Mouse (Mus musculus): Measurements from ENCODE around the gene Ing5. TPM values are rescaled to one million over a fixed set of nuclear protein-coding genes. Genes with fewer than 3 reads are reported as not detected.
A peak's percentile ranks its signal among the peaks of the same experiment; 100 is the strongest.
"Not testable (repeated sequence)": the region's sequence is repeated elsewhere in the genome, so short reads cannot be mapped to it uniquely, and the experiment has no call there.

Gene Ing5
- polyA plus RNA-seq (2014; fragmentation: Nextera tagmentation; extraction: Ambion mirVana) = 18.1 and 20.6 TPM in 2 replicates

GRCm38 (mm10) chr1:93803556-93804507 lies at the start of gene Ing5:
Ing5 (plus strand) TSS chr1:93803965.
- Histone ChIP-seq H3K4me3 (ENCODE audit: low read depth, low read length) (peak within 1 kb of the TSS; percentile 75), H3K4me1 (ENCODE audit: control insufficient read depth, insufficient read depth, low read length) (peaks cover 3% of the 10 kb centered on the region; the same call in 1 of the 2 replicates), H3K36me3 (replicated peaks; ENCODE audit: control insufficient read depth, insufficient read depth, low read depth, low read length) (peaks cover under 1% of the 10 kb centered on the region; the same call in 1 of the 2 replicates), H3K27me3 (ENCODE audit: control insufficient read depth, insufficient read depth, low read length) (no peaks in the 10 kb centered on the region), H3K27ac (replicated peaks; ENCODE audit: low read depth, low read length) (peak within 1 kb of the TSS; percentile 93), H3K9me3 (replicated peaks; ENCODE audit: control insufficient read depth, low read length) (no peaks in the 10 kb centered on the region), H3K4me2 (ENCODE audit: low read depth, low read length) (peak within 1 kb of the TSS; percentile 52), H3K9ac (replicated peaks; ENCODE audit: low read length) (peak within 1 kb of the TSS; percentile 88)
- ATAC-seq (replicated peaks; ENCODE audit: insufficient number of reproducible peaks, low FRiP score, low TSS enrichment, low read depth) (peak; percentile 89), DNase-seq (ENCODE audit: low spot score) (peak; percentile 97)
- WGBS = under 1% methylated on average over 90 of the region's 94 CpGs

- ATAC-seq (replicated peaks; ENCODE audit: insufficient number of reproducible peaks, low FRiP score, low TSS enrichment, low read depth) (peak; percentile 92), DNase-seq (ENCODE audit: low spot score) (peak; percentile 90)
- Histone ChIP-seq H3K4me2 (ENCODE audit: low read depth, low read length) (peak within 1 kb of the TSS; percentile 88), H3K4me1 (ENCODE audit: control insufficient read depth, insufficient read depth, low read length) (no peaks in the 10 kb centered on the region), H3K27ac (replicated peaks; ENCODE audit: low read depth, low read length) (peak within 1 kb of the TSS; percentile 75), H3K4me3 (ENCODE audit: low read depth, low read length) (peak within 1 kb of the TSS; percentile 89), H3K9ac (replicated peaks; ENCODE audit: low read length) (peak within 1 kb of the TSS; percentile 84), H3K27me3 (ENCODE audit: control insufficient read depth, insufficient read depth, low read length) (no peaks in the 10 kb centered on the region), H3K9me3 (replicated peaks; ENCODE audit: control insufficient read depth, low read length) (no peaks in the 10 kb centered on the region), H3K36me3 (replicated peaks; ENCODE audit: control insufficient read depth, insufficient read depth, low read depth, low read length) (peaks cover 4% of the 10 kb centered on the region; the same call in 1 of the 2 replicates)
- under 1% methylated on average over 89 of the region's 121 CpGs for WGBS
Measured at GRCm38 (mm10) chr1:93754573-93755290, 49.0 kb upstream of the Ing5 start, which contains the start of gene Thap4. Thap4 (minus strand) TSS chr1:93754864.

GRCm38 (mm10) chr1:93755291-93755610 lies 48.5 kb upstream of the Ing5 start:
- under 1% methylated on average over 13 of the region's 13 CpGs for WGBS
- Histone ChIP-seq H3K9me3 (replicated peaks; ENCODE audit: control insufficient read depth, low read length) (no peaks in the 10 kb centered on the region), H3K27ac (replicated peaks; ENCODE audit: low read depth, low read length) (peak overlapping the region; percentile 75), H3K4me3 (ENCODE audit: low read depth, low read length) (peak overlapping the region; percentile 89), H3K4me2 (ENCODE audit: low read depth, low read length) (peak overlapping the region; percentile 55), H3K9ac (replicated peaks; ENCODE audit: low read length) (peak overlapping the region; percentile 84), H3K36me3 (replicated peaks; ENCODE audit: control insufficient read depth, insufficient read depth, low read depth, low read length) (no peaks in the 10 kb centered on the region; the same call in 1 of the 2 replicates), H3K27me3 (ENCODE audit: control insufficient read depth, insufficient read depth, low read length) (no peaks in the 10 kb centered on the region), H3K4me1 (ENCODE audit: control insufficient read depth, insufficient read depth, low read length) (no peaks in the 10 kb centered on the region)
- ATAC-seq (replicated peaks; ENCODE audit: insufficient number of reproducible peaks, low FRiP score, low TSS enrichment, low read depth) (no peak), DNase-seq (ENCODE audit: low spot score) (no peak)

GRCm38 (mm10) chr1:93755618-93756017 lies 48.1 kb upstream of the Ing5 start:
- Histone ChIP-seq H3K9me3 (replicated peaks; ENCODE audit: control insufficient read depth, low read length) (no peaks in the 10 kb centered on the region), H3K4me1 (ENCODE audit: control insufficient read depth, insufficient read depth, low read length) (no peaks in the 10 kb centered on the region), H3K4me2 (ENCODE audit: low read depth, low read length) (peak overlapping the region; percentile 55), H3K9ac (replicated peaks; ENCODE audit: low read length) (peak overlapping the region; percentile 84), H3K27ac (replicated peaks; ENCODE audit: low read depth, low read length) (no peak overlapping the region), H3K4me3 (ENCODE audit: low read depth, low read length) (peak overlapping the region; percentile 89), H3K27me3 (ENCODE audit: control insufficient read depth, insufficient read depth, low read length) (no peaks in the 10 kb centered on the region), H3K36me3 (replicated peaks; ENCODE audit: control insufficient read depth, insufficient read depth, low read depth, low read length) (no peaks in the 10 kb centered on the region)
- ATAC-seq (replicated peaks; ENCODE audit: insufficient number of reproducible peaks, low FRiP score, low TSS enrichment, low read depth) (no peak), DNase-seq (ENCODE audit: low spot score) (no peak)
- 34% methylated on average over 7 of the region's 7 CpGs for WGBS

GRCm38 (mm10) chr1:93756154-93756553 lies 47.6 kb upstream of the Ing5 start:
- Histone ChIP-seq H3K27me3 (ENCODE audit: control insufficient read depth, insufficient read depth, low read length) (no peaks in the 10 kb centered on the region), H3K27ac (replicated peaks; ENCODE audit: low read depth, low read length) (no peak overlapping the region), H3K36me3 (replicated peaks; ENCODE audit: control insufficient read depth, insufficient read depth, low read depth, low read length) (no peaks in the 10 kb centered on the region), H3K9ac (replicated peaks; ENCODE audit: low read length) (no peak overlapping the region), H3K4me3 (ENCODE audit: low read depth, low read length) (no peak overlapping the region), H3K4me1 (ENCODE audit: control insufficient read depth, insufficient read depth, low read length) (no peaks in the 10 kb centered on the region), H3K9me3 (replicated peaks; ENCODE audit: control insufficient read depth, low read length) (no peaks in the 10 kb centered on the region), H3K4me2 (ENCODE audit: low read depth, low read length) (no peak overlapping the region)
- ATAC-seq (replicated peaks; ENCODE audit: insufficient number of reproducible peaks, low FRiP score, low TSS enrichment, low read depth) (no peak), DNase-seq (ENCODE audit: low spot score) (no peak)

- DNase-seq (ENCODE audit: low spot score) (no peak), ATAC-seq (replicated peaks; ENCODE audit: insufficient number of reproducible peaks, low FRiP score, low TSS enrichment, low read depth) (no peak)
- no peaks in the 10 kb centered on the region for H3K9me3 ChIP-seq (replicated peaks; ENCODE audit: control insufficient read depth, low read length)
- H3K36me3 ChIP-seq (replicated peaks; ENCODE audit: control insufficient read depth, insufficient read depth, low read depth, low read length) = no peaks in the 10 kb centered on the region
- no peak overlapping the region for H3K27ac ChIP-seq (replicated peaks; ENCODE audit: low read depth, low read length)
- no peak overlapping the region for H3K4me2 ChIP-seq (ENCODE audit: low read depth, low read length)
- 100% methylated on average over 1 of the region's 1 CpGs for WGBS
- H3K4me1 ChIP-seq (ENCODE audit: control insufficient read depth, insufficient read depth, low read length) = no peaks in the 10 kb centered on the region
- no peak overlapping the region for H3K4me3 ChIP-seq (ENCODE audit: low read depth, low read length)
- H3K9ac ChIP-seq (replicated peaks; ENCODE audit: low read length) = no peak overlapping the region
- H3K27me3 ChIP-seq (ENCODE audit: control insufficient read depth, insufficient read depth, low read length) = no peaks in the 10 kb centered on the region
Measured at GRCm38 (mm10) chr1:93760076-93760475, 43.7 kb upstream of the Ing5 start.

GRCm38 (mm10) chr1:93763531-93763930 lies 40.2 kb upstream of the Ing5 start:
- H3K4me3 ChIP-seq (ENCODE audit: low read depth, low read length); DNase-seq (ENCODE audit: low spot score); H3K27me3 ChIP-seq (ENCODE audit: control insufficient read depth, insufficient read depth, low read length); H3K27ac ChIP-seq (replicated peaks; ENCODE audit: low read depth, low read length); H3K9ac ChIP-seq (replicated peaks; ENCODE audit: low read length); H3K4me2 ChIP-seq (ENCODE audit: low read depth, low read length); H3K36me3 ChIP-seq (replicated peaks; ENCODE audit: control insufficient read depth, insufficient read depth, low read depth, low read length); ATAC-seq (replicated peaks; ENCODE audit: insufficient number of reproducible peaks, low FRiP score, low TSS enrichment, low read depth); H3K4me1 ChIP-seq (ENCODE audit: control insufficient read depth, insufficient read depth, low read length); H3K9me3 ChIP-seq (replicated peaks; ENCODE audit: control insufficient read depth, low read length): not testable (repeated sequence)
- 90% methylated on average over 3 of the region's 3 CpGs for WGBS
